Mouse (Mus musculus): Measurements from ENCODE around the gene 1110065P20Rik. TPM values are rescaled to one million over a fixed set of nuclear protein-coding genes. Genes with fewer than 3 reads are reported as not detected.

Gene 1110065P20Rik
- polyA plus RNA-seq, 1 experiment from 2014 or later, result 40.3 TPM

DNA sequence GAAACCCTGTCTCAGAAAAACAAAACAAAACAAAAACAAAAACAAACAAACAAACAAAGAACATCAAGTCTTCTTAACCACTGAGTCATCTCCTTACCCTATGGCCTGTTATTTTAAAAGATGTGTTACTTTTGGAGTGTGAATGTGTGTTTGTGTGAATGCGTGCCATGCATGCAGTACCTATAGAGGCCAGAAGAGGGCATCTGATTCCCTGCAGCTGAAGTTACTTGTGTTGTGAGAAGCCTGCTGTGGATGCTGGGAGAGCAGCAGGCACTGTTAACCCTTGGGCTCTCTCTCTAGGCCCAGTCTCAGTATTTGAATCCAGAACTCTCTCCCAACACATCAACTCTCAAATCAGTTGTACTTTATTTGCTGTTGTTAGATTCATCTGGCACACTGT lies 21.7 kb upstream of the 1110065P20Rik start:
- 87% methylated on average over 1 of the region's 1 CpGs for WGBS
- Histone ChIP-seq H3K9me3 (replicated peaks) (peaks cover 3% of the 10 kb centered on the region; the same call in 1 of the 2 replicates), H3K27ac (no peak overlapping the region), H3K4me1 (replicated peaks) (no peaks in the 10 kb centered on the region), H3K36me3 (no peaks in the 10 kb centered on the region), H3K9ac (no peak overlapping the region), H3K27me3 (no peaks in the 10 kb centered on the region), H3K4me3 (no peak overlapping the region), H3K4me2 (no peak overlapping the region)
- ATAC-seq (replicated peaks; ENCODE audit: insufficient number of reproducible peaks, insufficient read depth, low FRiP score, low read depth), result no peak

DNA sequence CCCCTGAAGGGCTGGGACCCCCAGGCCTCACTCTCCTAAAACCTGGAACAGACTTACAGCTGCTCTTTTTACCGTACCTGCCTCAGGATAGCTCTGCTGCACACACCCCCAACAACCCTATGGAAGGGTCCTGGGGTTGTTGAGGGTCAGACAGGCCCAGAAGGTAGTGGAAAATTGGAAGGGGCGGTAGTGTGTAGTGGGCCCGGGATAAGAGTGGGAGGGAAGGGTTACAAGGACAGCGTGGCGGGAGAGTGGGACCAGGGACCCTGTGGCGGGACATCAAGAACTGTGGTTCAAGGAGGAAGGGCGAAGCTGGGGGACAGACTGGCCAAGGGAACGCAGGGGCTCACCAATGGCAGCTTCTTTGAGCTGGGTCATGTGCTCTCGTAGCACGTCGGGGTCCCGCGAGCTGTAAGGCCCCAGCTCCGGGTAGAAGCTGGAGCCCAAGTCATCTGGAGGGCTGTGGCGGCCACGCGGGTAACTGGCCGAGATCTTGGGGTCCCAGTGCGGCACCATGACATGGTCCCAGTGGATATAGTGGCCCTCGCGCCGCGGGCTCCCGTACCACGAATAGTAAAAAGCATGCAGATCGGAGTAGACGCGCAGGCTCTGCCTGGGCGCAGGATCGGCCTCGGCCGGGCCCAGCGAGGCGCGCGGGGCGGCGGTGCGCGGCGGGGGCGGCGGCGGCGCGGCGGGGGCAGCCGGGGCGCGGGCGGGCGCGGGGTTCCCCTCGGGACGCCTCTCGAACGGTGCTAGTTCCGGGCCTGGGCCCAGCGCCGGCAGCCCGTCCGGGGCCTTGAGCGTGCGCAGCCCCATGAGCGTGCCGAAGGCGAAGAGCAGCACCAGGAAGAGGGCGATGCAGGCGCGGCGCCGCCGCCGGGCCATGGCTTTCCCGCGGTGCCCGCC lies 10.5 kb upstream of the 1110065P20Rik start, which contains the start of gene Maneal:
Gene Maneal, minus strand, starts transcription at position 889 of the 906 bp plus-strand sequence.
- ATAC-seq (replicated peaks; ENCODE audit: insufficient number of reproducible peaks, insufficient read depth, low FRiP score, low read depth), result peak; percentile 47
- no peaks in the 10 kb centered on the region for H3K9me3 ChIP-seq (replicated peaks)

GRCm38 (mm10) chr4:124860446-124860845 lies 9.4 kb upstream of the 1110065P20Rik start:
- no peaks in the 10 kb centered on the region for H3K9me3 ChIP-seq (replicated peaks)
- no peak overlapping the region for H3K4me3 ChIP-seq
- peaks cover 6% of the 10 kb centered on the region; the same call in 1 of the 2 replicates for H3K36me3 ChIP-seq
- H3K9ac ChIP-seq, result no peak overlapping the region
- peaks cover 35% of the 10 kb centered on the region for H3K27me3 ChIP-seq
- H3K27ac ChIP-seq, result no peak overlapping the region
- 1% methylated on average over 7 of the region's 7 CpGs for WGBS
- no peak overlapping the region for H3K4me2 ChIP-seq
- peaks cover 13% of the 10 kb centered on the region for H3K4me1 ChIP-seq (replicated peaks)
- 0 out of 2 replicates have a peak, but pooled peaks have one; percentile 16 for ATAC-seq (replicated peaks; ENCODE audit: insufficient number of reproducible peaks, insufficient read depth, low FRiP score, low read depth)

More for the DNA sequence above, 10.5 kb upstream of the 1110065P20Rik start, which contains the start of gene Maneal:
- Histone ChIP-seq H3K9ac (no peak within 1 kb of the TSS), H3K36me3 (no peaks in the 10 kb centered on the region; the same call in 1 of the 2 replicates), H3K4me1 (replicated peaks) (peaks cover 13% of the 10 kb centered on the region), H3K27me3 (peaks cover 37% of the 10 kb centered on the region), H3K27ac (no peak within 1 kb of the TSS), H3K4me2 (peak within 1 kb of the TSS; percentile 80), H3K4me3 (peak within 1 kb of the TSS; percentile 48)
- WGBS, result 5% methylated on average over 43 of the region's 77 CpGs

GRCm38 (mm10) chr4:124858370-124858769 lies 7.4 kb upstream of the 1110065P20Rik start:
- peaks cover 13% of the 10 kb centered on the region for H3K4me1 ChIP-seq (replicated peaks)
- H3K36me3 ChIP-seq, result peaks cover 17% of the 10 kb centered on the region; the same call in 1 of the 2 replicates
- peaks cover 29% of the 10 kb centered on the region for H3K27me3 ChIP-seq
- H3K4me3 ChIP-seq, result no peak overlapping the region
- no peak overlapping the region for H3K9ac ChIP-seq
- H3K9me3 ChIP-seq (replicated peaks), result no peaks in the 10 kb centered on the region
- ATAC-seq (replicated peaks; ENCODE audit: insufficient number of reproducible peaks, insufficient read depth, low FRiP score, low read depth), result no peak
- WGBS, result 50% methylated on average over 5 of the region's 5 CpGs
- H3K4me2 ChIP-seq, result no peak overlapping the region
- no peak overlapping the region for H3K27ac ChIP-seq

GRCm38 (mm10) chr4:124856294-124856693 lies 5.3 kb upstream of the 1110065P20Rik start:
- no peak for ATAC-seq (replicated peaks; ENCODE audit: insufficient number of reproducible peaks, insufficient read depth, low FRiP score, low read depth)
- 90% methylated on average over 8 of the region's 8 CpGs for WGBS
- peaks cover 8% of the 10 kb centered on the region for H3K27me3 ChIP-seq
- peaks cover 19% of the 10 kb centered on the region; the same call in 1 of the 2 replicates for H3K36me3 ChIP-seq
- H3K4me2 ChIP-seq, result no peak overlapping the region
- no peak overlapping the region for H3K9ac ChIP-seq
- no peak overlapping the region for H3K27ac ChIP-seq
- no peaks in the 10 kb centered on the region for H3K9me3 ChIP-seq (replicated peaks)
- no peak overlapping the region for H3K4me3 ChIP-seq
- peaks cover 14% of the 10 kb centered on the region for H3K4me1 ChIP-seq (replicated peaks)

- ATAC-seq (replicated peaks; ENCODE audit: insufficient number of reproducible peaks, insufficient read depth, low FRiP score, low read depth), result peak; percentile 91
- under 1% methylated on average over 80 of the region's 90 CpGs for WGBS
- H3K9me3 ChIP-seq (replicated peaks), result no peaks in the 10 kb centered on the region
- peak within 1 kb of the TSS; percentile 80 for H3K4me3 ChIP-seq
- H3K27me3 ChIP-seq, result no peaks in the 10 kb centered on the region
- H3K36me3 ChIP-seq, result peaks cover 13% of the 10 kb centered on the region; the same call in 1 of the 2 replicates
- peak within 1 kb of the TSS; percentile 89 for H3K27ac ChIP-seq
- H3K9ac ChIP-seq, result peak within 1 kb of the TSS; percentile 83
- peak within 1 kb of the TSS; percentile 82 for H3K4me2 ChIP-seq
- peaks cover 24% of the 10 kb centered on the region for H3K4me1 ChIP-seq (replicated peaks)
These were observed 609 bp downstream of the 1110065P20Rik start, which contains the start of gene Yrdc for GRCm38 (mm10) chr4:124850261-124850913. TSS of gene Yrdc (plus strand) at chr4:124850679.

DNA sequence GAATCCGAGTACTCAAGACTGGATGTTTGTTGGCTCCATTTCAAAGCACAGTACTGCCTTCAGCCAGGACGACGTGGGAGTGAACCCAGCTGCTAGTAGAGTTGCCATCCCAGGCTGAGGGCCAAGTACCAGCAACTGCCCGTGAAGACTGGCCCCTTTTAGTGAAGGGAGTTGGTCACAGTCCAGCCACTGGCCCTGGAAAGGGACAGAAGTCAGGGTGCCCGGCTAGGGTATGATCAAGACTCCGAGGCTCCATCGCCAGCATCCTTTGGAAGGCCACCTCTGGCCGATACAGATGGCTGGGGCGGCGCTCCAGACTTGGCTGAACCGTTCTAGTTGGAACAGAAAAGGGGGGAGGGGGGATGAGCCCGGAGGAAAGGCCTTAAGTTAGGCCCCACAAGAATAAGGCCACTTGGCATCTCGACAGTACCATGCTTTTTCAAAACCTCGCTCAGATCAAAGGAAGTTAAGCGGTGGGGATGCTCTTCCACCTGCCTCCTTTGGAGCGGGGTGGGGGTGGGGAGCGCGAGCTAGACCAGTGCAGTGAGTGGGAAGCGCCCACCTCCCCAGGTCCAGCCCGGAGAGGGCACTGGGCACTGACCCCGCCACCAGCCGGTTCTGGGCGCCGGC lies 1.2 kb downstream of the 1110065P20Rik start:
- Histone ChIP-seq H3K27ac (peak overlapping the region; percentile 89), H3K9me3 (replicated peaks) (no peaks in the 10 kb centered on the region), H3K4me3 (peak overlapping the region; percentile 80), H3K9ac (peak overlapping the region; percentile 83), H3K36me3 (peaks cover 10% of the 10 kb centered on the region; the same call in 1 of the 2 replicates), H3K4me2 (peak overlapping the region; percentile 82), H3K27me3 (no peaks in the 10 kb centered on the region), H3K4me1 (replicated peaks) (peaks cover 24% of the 10 kb centered on the region)
- 2% methylated on average over 24 of the region's 24 CpGs for WGBS
- peak; percentile 15; the same call in 1 of the 2 replicates for ATAC-seq (replicated peaks; ENCODE audit: insufficient number of reproducible peaks, insufficient read depth, low FRiP score, low read depth)

- peaks cover 22% of the 10 kb centered on the region for H3K4me1 ChIP-seq (replicated peaks)
- no peak overlapping the region for H3K4me3 ChIP-seq
- H3K36me3 ChIP-seq, result peaks cover 6% of the 10 kb centered on the region; the same call in 1 of the 2 replicates
- no peak overlapping the region for H3K9ac ChIP-seq
- H3K9me3 ChIP-seq (replicated peaks), result no peaks in the 10 kb centered on the region
- H3K27ac ChIP-seq, result no peak overlapping the region
- H3K27me3 ChIP-seq, result no peaks in the 10 kb centered on the region
- no peak for ATAC-seq (replicated peaks; ENCODE audit: insufficient number of reproducible peaks, insufficient read depth, low FRiP score, low read depth)
- 9% methylated on average over 8 of the region's 8 CpGs for WGBS
- H3K4me2 ChIP-seq, result no peak overlapping the region
These were observed 3.4 kb downstream of the 1110065P20Rik start for GRCm38 (mm10) chr4:124847573-124847972.

DNA sequence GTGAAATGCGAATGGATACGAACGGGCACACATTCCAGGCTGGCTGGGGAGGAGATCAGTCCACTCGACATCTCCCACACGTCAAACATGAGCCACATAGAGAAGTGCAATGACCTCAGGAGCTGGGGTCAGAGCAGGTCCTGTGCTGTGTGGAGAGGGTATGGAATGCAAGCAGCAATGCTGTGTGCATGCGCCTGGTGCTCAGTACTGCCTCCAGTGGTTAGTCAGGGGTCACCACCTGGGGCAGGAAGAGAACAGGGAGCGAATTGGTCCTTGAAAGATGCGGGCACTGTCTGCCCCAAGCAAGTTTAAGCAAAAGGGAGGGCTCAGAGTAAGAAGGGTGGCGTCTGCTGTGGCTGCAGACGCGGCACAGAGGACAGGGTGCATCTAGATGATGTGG lies 7.5 kb downstream of the 1110065P20Rik start:
- Histone ChIP-seq H3K4me3 (no peak overlapping the region), H3K9ac (no peak overlapping the region), H3K36me3 (peaks cover 27% of the 10 kb centered on the region), H3K27ac (no peak overlapping the region), H3K4me2 (no peak overlapping the region), H3K27me3 (no peaks in the 10 kb centered on the region), H3K4me1 (replicated peaks) (peaks cover 2% of the 10 kb centered on the region; the same call in 1 of the 2 replicates), H3K9me3 (replicated peaks) (no peaks in the 10 kb centered on the region)
- 47% methylated on average over 11 of the region's 11 CpGs for WGBS
- no peak for ATAC-seq (replicated peaks; ENCODE audit: insufficient number of reproducible peaks, insufficient read depth, low FRiP score, low read depth)

GRCm38 (mm10) chr4:124840998-124841397 lies 10.0 kb downstream of the 1110065P20Rik start:
- no peak overlapping the region for H3K27ac ChIP-seq
- 95% methylated on average over 1 of the region's 1 CpGs for WGBS
- ATAC-seq (replicated peaks; ENCODE audit: insufficient number of reproducible peaks, insufficient read depth, low FRiP score, low read depth), result no peak
- no peak overlapping the region for H3K4me2 ChIP-seq
- no peaks in the 10 kb centered on the region for H3K9me3 ChIP-seq (replicated peaks)
- H3K9ac ChIP-seq, result no peak overlapping the region
- H3K4me1 ChIP-seq (replicated peaks), result no peaks in the 10 kb centered on the region
- H3K36me3 ChIP-seq, result peaks cover 40% of the 10 kb centered on the region
- no peaks in the 10 kb centered on the region for H3K27me3 ChIP-seq
- H3K4me3 ChIP-seq, result no peak overlapping the region
